Mouse (Mus musculus) hindbrain, embryonic 15.5 days (tissue): ENCODE data around the gene Camk1d. TPM values are rescaled to one million over a fixed set of nuclear protein-coding genes. Genes with fewer than 3 reads are reported as not detected.
A peak's percentile ranks its signal among the peaks of the same experiment; 100 is the strongest.
"Not testable (repeated sequence)": the region's sequence is repeated elsewhere in the genome, so short reads cannot be mapped to it uniquely, and the experiment has no call there.

Source experiments
- ATAC-seq: fragments of 200-750 bp; cut with Nextera tagmentation; 2 replicates; pipeline ENCODE4 v1.8.0; 2017; ENCODE audit warnings: low read depth, moderate number of reproducible peaks, moderate TSS enrichment; ENCODE audit not compliant: low FRiP score
- H3K27ac ChIP-seq: fragments of 300-500 bp; sonication (generic); replicated peaks from 2 replicates; pipeline ENCODE4 v1.5.1; 2015; ENCODE audit warnings: mild to moderate bottlenecking, inconsistent platforms
- H3K27me3 ChIP-seq: fragments of 300-500 bp; sonication (generic); 2 replicates; pipeline ENCODE4 v1.6.1; 2015; ENCODE audit warnings: control low read depth, inconsistent platforms
- H3K36me3 ChIP-seq: fragments of 300-500 bp; sonication (generic); 2 replicates; pipeline ENCODE4 v1.6.1; 2015; ENCODE audit warnings: control low read depth, inconsistent platforms
- H3K4me1 ChIP-seq: fragments of 300-500 bp; sonication (generic); replicated peaks from 2 replicates; pipeline ENCODE4 v1.6.1; 2015; ENCODE audit warnings: control low read depth, inconsistent platforms
- H3K4me2 ChIP-seq: fragments of 300-500 bp; sonication (generic); 2 replicates; pipeline ENCODE4 v1.6.1; 2015; ENCODE audit warnings: moderate library complexity, mild to moderate bottlenecking, inconsistent platforms
- H3K4me3 ChIP-seq: fragments of 300-500 bp; sonication (generic); 2 replicates; pipeline ENCODE4 v1.5.1; 2015; ENCODE audit warnings: mild to moderate bottlenecking, inconsistent platforms
- H3K9ac ChIP-seq: fragments of 300-500 bp; sonication (generic); 2 replicates; pipeline ENCODE4 v1.6.1; 2015; ENCODE audit warnings: inconsistent platforms
- H3K9me3 ChIP-seq: fragments of 300-500 bp; sonication (generic); 2 replicates; pipeline ENCODE4 v1.6.1; 2016; ENCODE audit warnings: control low read depth, inconsistent platforms
- WGBS: fragments of 180-500 bp; shearing (Covaris S2); methylation state at CpG from one replicate; pipeline ENCODE4 v1.1.7; 2015; 5-methylcytosine and 5-hydroxymethylcytosine counted together
- polyA plus RNA-seq: library from polyadenylated mRNA; unstranded; fragments of >200 nt; fragmentation: Nextera tagmentation; extraction: Ambion mirVana; gene quantifications from 2 replicates; pipeline ENCODE4 v1.2.1, GENCODE M21; 2015

Camk1d gene
- polyA plus RNA-seq, 1 experiment from 2014 or later = 7.4 TPM

GRCm38 (mm10) chr2:5579391-5579790, 134.9 kb downstream of the Camk1d start:
- Histone ChIP-seq H3K27ac (no peak overlapping the region), H3K4me3 (no peak overlapping the region), H3K27me3 (no peaks in the 10 kb centered on the region), H3K4me2 (no peak overlapping the region), H3K4me1 (peaks cover 16% of the 10 kb centered on the region), H3K36me3 (no peaks in the 10 kb centered on the region), H3K9ac (no peak overlapping the region), H3K9me3 (no peaks in the 10 kb centered on the region)
- no peak for ATAC-seq
- 66% methylated on average over 4 of the region's 4 CpGs for WGBS

- Histone ChIP-seq H3K36me3 (no peaks in the 10 kb centered on the region), H3K27ac (no peak overlapping the region), H3K9me3 (no peaks in the 10 kb centered on the region), H3K4me2 (no peak overlapping the region), H3K27me3 (no peaks in the 10 kb centered on the region), H3K9ac (no peak overlapping the region), H3K4me1 (peaks cover 17% of the 10 kb centered on the region), H3K4me3 (no peak overlapping the region)
- ATAC-seq = peak; percentile 50
- WGBS = 43% methylated on average over 9 of the region's 9 CpGs
These were observed 136.8 kb downstream of the Camk1d start for GRCm38 (mm10) chr2:5577399-5578129.

DNA sequence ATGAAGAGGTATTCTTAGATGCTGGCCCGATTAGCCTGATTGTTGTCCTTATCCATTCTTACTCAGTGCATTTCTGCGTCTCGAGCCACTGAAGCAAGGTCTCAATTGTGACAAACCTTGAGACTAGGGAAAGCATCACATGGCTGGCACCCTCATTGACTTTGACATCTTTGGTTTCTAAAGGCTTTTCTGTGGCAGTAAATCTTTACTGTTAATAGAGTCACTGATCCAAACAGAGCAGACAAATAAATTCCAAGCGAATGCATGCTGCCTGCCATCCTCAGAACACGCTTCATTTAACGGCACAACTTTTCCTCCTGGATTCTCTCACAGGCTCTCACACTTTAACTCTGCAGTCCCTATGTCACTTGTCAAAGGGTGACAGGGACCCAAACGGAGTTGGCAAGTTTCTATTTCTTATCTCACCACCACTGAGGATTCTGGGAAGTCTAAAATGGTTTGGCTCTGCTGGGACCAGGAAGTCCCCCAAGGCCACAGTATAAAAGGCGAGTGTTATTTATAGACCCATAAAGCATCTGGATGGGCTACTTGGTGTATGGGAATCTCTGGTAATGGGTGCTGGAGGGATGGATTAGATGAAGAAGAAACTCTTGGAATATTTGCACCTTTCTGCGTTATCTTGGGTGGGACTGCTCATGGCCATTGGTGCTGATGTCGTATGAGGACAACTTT, 141.9 kb downstream of the Camk1d start:
- Histone ChIP-seq H3K36me3 (no peaks in the 10 kb centered on the region), H3K4me1 (peaks cover 14% of the 10 kb centered on the region), H3K4me2 (no peak overlapping the region), H3K27me3 (no peaks in the 10 kb centered on the region), H3K4me3 (no peak overlapping the region), H3K27ac (no peak overlapping the region), H3K9me3 (no peaks in the 10 kb centered on the region), H3K9ac (no peak overlapping the region)
- 52% methylated on average over 10 of the region's 10 CpGs for WGBS
- no peak for ATAC-seq

GRCm38 (mm10) chr2:5566611-5567010, 147.7 kb downstream of the Camk1d start:
- Histone ChIP-seq H3K4me3 (no peak overlapping the region), H3K9ac (no peak overlapping the region), H3K4me1 (0 out of 2 replicates have a peak, but pooled peaks cover 3% of the 10 kb centered on the region), H3K36me3 (no peaks in the 10 kb centered on the region), H3K4me2 (no peak overlapping the region), H3K27ac (no peak overlapping the region), H3K27me3 (no peaks in the 10 kb centered on the region), H3K9me3 (no peaks in the 10 kb centered on the region)
- no peak for ATAC-seq
- 92% methylated on average over 5 of the region's 5 CpGs for WGBS

DNA sequence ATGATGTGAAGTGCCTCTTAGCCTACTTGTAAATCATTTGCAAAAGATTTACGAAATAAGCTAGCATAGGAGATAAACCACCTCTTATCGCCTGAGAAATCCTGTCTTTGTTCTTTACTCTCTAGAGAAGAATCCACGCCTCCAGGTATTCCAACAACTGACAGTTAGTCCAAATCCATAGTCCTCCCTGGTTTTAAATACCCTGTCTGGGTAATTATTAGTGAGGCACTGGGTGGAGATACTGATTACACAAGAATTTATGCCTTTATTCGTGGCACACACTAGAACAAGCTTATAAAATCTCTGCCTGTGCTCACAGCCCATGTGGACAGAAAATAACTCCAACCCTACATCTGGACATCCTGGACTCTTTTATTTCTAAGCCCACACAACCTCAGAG, 150.6 kb downstream of the Camk1d start:
- Histone ChIP-seq H3K9ac (no peak overlapping the region), H3K4me2 (no peak overlapping the region), H3K27me3 (no peaks in the 10 kb centered on the region), H3K9me3 (no peaks in the 10 kb centered on the region), H3K36me3 (no peaks in the 10 kb centered on the region), H3K27ac (no peak overlapping the region), H3K4me1 (no peaks in the 10 kb centered on the region), H3K4me3 (no peak overlapping the region)
- 90% methylated on average over 4 of the region's 4 CpGs for WGBS
- ATAC-seq = no peak

DNA sequence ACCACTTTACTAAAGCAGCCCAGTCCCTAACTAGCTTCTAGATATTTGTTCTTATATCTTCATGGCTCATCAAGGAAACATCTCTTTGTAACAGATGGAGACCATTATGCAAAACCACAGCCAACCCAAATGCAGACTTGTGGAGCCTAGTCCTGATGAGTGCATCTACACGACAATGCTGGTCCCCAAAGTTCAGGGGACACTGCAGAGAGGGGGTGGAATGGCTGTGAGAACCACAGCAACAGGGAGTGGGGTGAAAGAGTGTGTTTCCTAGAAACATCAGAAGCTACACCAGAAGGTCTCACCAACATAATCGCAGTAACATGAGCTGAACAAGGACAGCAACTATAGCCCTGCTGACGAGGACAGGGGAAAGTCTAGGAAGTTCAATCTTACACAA, 152.9 kb downstream of the Camk1d start:
- Histone ChIP-seq H3K4me1 (no peaks in the 10 kb centered on the region), H3K27ac (no peak overlapping the region), H3K27me3 (no peaks in the 10 kb centered on the region), H3K4me2 (no peak overlapping the region), H3K4me3 (no peak overlapping the region), H3K36me3 (no peaks in the 10 kb centered on the region), H3K9me3 (no peaks in the 10 kb centered on the region), H3K9ac (no peak overlapping the region)
- no peak for ATAC-seq
- 83% methylated on average over 3 of the region's 3 CpGs for WGBS

DNA sequence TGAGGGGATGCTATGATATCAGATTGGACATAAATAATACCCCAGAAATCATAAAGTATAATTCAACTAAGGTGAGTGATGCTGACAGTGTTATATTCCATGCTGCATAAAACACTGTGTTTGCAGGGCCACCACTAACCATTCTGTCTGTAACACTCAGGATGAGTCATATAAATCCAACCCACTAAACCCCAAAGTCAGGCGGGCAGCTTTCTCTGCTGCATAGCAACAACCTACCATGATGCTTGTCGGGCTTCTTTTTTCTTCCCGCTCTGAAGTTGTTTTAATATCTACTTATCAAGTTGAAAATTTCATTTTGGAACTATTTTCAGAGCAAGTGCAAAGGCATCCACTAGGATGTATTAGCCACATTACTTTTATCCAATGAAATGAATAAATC, 161.1 kb downstream of the Camk1d start:
- WGBS = 90% methylated on average over 3 of the region's 3 CpGs
- H3K9ac ChIP-seq = no peak overlapping the region
- H3K36me3 ChIP-seq = no peaks in the 10 kb centered on the region
- H3K9me3 ChIP-seq = no peaks in the 10 kb centered on the region
- H3K27ac ChIP-seq = no peak overlapping the region
- no peak for ATAC-seq
- no peaks in the 10 kb centered on the region for H3K4me1 ChIP-seq
- H3K27me3 ChIP-seq = no peaks in the 10 kb centered on the region
- H3K4me2 ChIP-seq = no peak overlapping the region
- no peak overlapping the region for H3K4me3 ChIP-seq

GRCm38 (mm10) chr2:5551758-5552255, 162.5 kb downstream of the Camk1d start:
- Histone ChIP-seq H3K27me3 (no peaks in the 10 kb centered on the region), H3K4me2 (no peak overlapping the region), H3K9me3 (no peaks in the 10 kb centered on the region), H3K4me3 (no peak overlapping the region), H3K9ac (no peak overlapping the region), H3K36me3 (no peaks in the 10 kb centered on the region), H3K27ac (no peak overlapping the region), H3K4me1 (no peaks in the 10 kb centered on the region)
- ATAC-seq = no peak
- 95% methylated on average over 5 of the region's 5 CpGs for WGBS

GRCm38 (mm10) chr2:5549334-5549733, 165.0 kb downstream of the Camk1d start:
- Histone ChIP-seq H3K27me3 (no peaks in the 10 kb centered on the region), H3K4me1 (no peaks in the 10 kb centered on the region), H3K36me3 (no peaks in the 10 kb centered on the region), H3K4me2 (no peak overlapping the region), H3K9ac (no peak overlapping the region), H3K4me3 (no peak overlapping the region), H3K27ac (no peak overlapping the region), H3K9me3 (no peaks in the 10 kb centered on the region)
- ATAC-seq = no peak
- 91% methylated on average over 2 of the region's 2 CpGs for WGBS

DNA sequence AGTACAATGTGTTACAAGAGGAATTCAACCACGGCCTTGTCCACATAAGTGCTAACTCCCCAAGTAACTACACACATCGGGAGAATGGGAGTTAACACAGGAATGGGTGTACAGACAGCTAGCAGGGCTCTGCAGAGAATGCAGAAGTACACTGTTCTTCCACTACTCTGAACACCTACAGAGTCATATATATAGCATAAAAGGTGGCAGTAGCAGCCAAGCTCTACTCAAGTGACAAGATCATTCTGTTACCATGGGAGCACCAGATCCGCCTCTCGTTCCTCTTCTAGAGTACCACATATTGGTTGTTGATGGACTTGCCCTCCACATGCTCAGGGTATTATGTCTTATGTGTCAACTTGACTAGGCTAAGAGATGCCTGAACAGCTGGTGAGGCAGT, 165.4 kb downstream of the Camk1d start:
- H3K4me1 ChIP-seq = no peaks in the 10 kb centered on the region
- WGBS = 94% methylated on average over 4 of the region's 4 CpGs
- ATAC-seq = no peak
- no peak overlapping the region for H3K27ac ChIP-seq
- H3K4me2 ChIP-seq = no peak overlapping the region
- H3K27me3 ChIP-seq = no peaks in the 10 kb centered on the region
- H3K4me3 ChIP-seq = no peak overlapping the region
- H3K36me3 ChIP-seq = no peaks in the 10 kb centered on the region
- no peak overlapping the region for H3K9ac ChIP-seq
- no peaks in the 10 kb centered on the region for H3K9me3 ChIP-seq

- Histone ChIP-seq H3K36me3 (no peaks in the 10 kb centered on the region), H3K9ac (no peak overlapping the region), H3K4me2 (no peak overlapping the region), H3K27ac (no peak overlapping the region), H3K9me3 (no peaks in the 10 kb centered on the region), H3K4me3 (no peak overlapping the region), H3K27me3 (no peaks in the 10 kb centered on the region), H3K4me1 (no peaks in the 10 kb centered on the region)
- WGBS = 70% methylated on average over 3 of the region's 3 CpGs
- no peak for ATAC-seq
These were observed 173.4 kb downstream of the Camk1d start for GRCm38 (mm10) chr2:5540870-5541269.

- ATAC-seq, H3K4me3 ChIP-seq, H3K9me3 ChIP-seq, H3K36me3 ChIP-seq, H3K27me3 ChIP-seq, H3K9ac ChIP-seq, H3K27ac ChIP-seq, H3K4me2 ChIP-seq, H3K4me1 ChIP-seq: not testable (repeated sequence)
- 62% methylated on average over 3 of the region's 3 CpGs for WGBS
These were observed 174.4 kb downstream of the Camk1d start for GRCm38 (mm10) chr2:5539894-5540293.
